Comparison of ENCODE assay signal across 39 mouse cellular contexts in genomic region chr7:140747402-140747801, GRCm38 (mm10). TPM values are rescaled to one million over a fixed set of nuclear protein-coding genes. Genes with fewer than 3 reads are reported as not detected.
"Had no signal": no experiment of that assay in that cellular context is flagged by ENCODE, and none has a peak within 500 bp of the region (broad histone marks: within the 10 kb centered on the region; RNA-seq: fewer than 3 reads in every experiment).

No protein-coding gene starts in this region.

- H3K4me3 ChIP-seq: embryonic facial prominence, embryonic 10.5 days; embryonic facial prominence, embryonic 12.5 days; embryonic facial prominence, embryonic 13.5 days; embryonic facial prominence, embryonic 15.5 days; erythroblast, embryonic 14.5 days; forebrain, embryonic 10.5 days; forebrain, embryonic 12.5 days; forebrain, embryonic 13.5 days; forebrain, embryonic 15.5 days; gastrocnemius, adult 2 months had no signal

- H3K4me1 ChIP-seq: embryonic facial prominence, embryonic 10.5 days; embryonic facial prominence, embryonic 12.5 days; embryonic facial prominence, embryonic 13.5 days; embryonic facial prominence, embryonic 15.5 days; forebrain, embryonic 10.5 days; forebrain, embryonic 12.5 days; forebrain, embryonic 13.5 days; forebrain, embryonic 15.5 days had no signal

- ATAC-seq: forebrain, embryonic 13.5 days; forebrain, embryonic 14.5 days; forebrain, embryonic 15.5 days; forebrain, embryonic 16.5 days; forebrain, postnatal 0 days had no signal

- H3K27ac ChIP-seq: embryonic facial prominence, embryonic 10.5 days; embryonic facial prominence, embryonic 12.5 days; embryonic facial prominence, embryonic 13.5 days; embryonic facial prominence, embryonic 15.5 days; forebrain, embryonic 10.5 days; forebrain, embryonic 12.5 days; forebrain, embryonic 13.5 days; forebrain, embryonic 15.5 days; gastrocnemius, adult 2 months had no signal

- H3K36me3 ChIP-seq: embryonic facial prominence, embryonic 10.5 days; embryonic facial prominence, embryonic 12.5 days; embryonic facial prominence, embryonic 13.5 days; embryonic facial prominence, embryonic 15.5 days; forebrain, embryonic 10.5 days; forebrain, embryonic 12.5 days; forebrain, embryonic 15.5 days had no signal

- H3K4me2 ChIP-seq: embryonic facial prominence, embryonic 12.5 days; embryonic facial prominence, embryonic 13.5 days; embryonic facial prominence, embryonic 15.5 days; forebrain, embryonic 12.5 days; forebrain, embryonic 13.5 days; forebrain, embryonic 15.5 days had no signal

- H3K9ac ChIP-seq: embryonic facial prominence, embryonic 12.5 days; embryonic facial prominence, embryonic 13.5 days; embryonic facial prominence, embryonic 15.5 days; forebrain, embryonic 12.5 days; forebrain, embryonic 13.5 days; forebrain, embryonic 15.5 days; forebrain, postnatal 0 days had no signal

- DNase-seq: cerebellum, adult 18-20 months; cerebellum, adult 2 months; cerebellum, adult 8-10 months; cerebellum, adult 9-10 months; cerebellum, adult 9-11 months; cerebellum, postnatal 10 days; cerebellum, postnatal 14 days; cerebellum, postnatal 25 days; cerebellum, postnatal 36 days; embryo, embryonic 11 days; forebrain, postnatal 0 days; gastrocnemius, adult 2 months; gastrocnemius, postnatal 10 days; gastrocnemius, postnatal 14 days; gastrocnemius, postnatal 25 days; gastrocnemius, postnatal 36 days; heart, adult 18-20 months had no signal

- H3K9me3 ChIP-seq: embryonic facial prominence, embryonic 10.5 days; embryonic facial prominence, embryonic 12.5 days; embryonic facial prominence, embryonic 13.5 days; embryonic facial prominence, embryonic 15.5 days; forebrain, embryonic 10.5 days; forebrain, embryonic 12.5 days; forebrain, embryonic 15.5 days had no signal

- H3K27me3 ChIP-seq: embryonic facial prominence, embryonic 12.5 days; embryonic facial prominence, embryonic 13.5 days; embryonic facial prominence, embryonic 15.5 days; forebrain, embryonic 12.5 days; forebrain, embryonic 13.5 days; forebrain, embryonic 15.5 days had no signal

RNA-seq across cellular contexts. Expression of gene Cyp2e1, which starts 16.1 kb away (rescaled TPM):
- total RNA-seq: common myeloid progenitor, adult 5-6 weeks; forebrain, postnatal 0 days; granulocyte monocyte progenitor cell, adult 5-6 weeks had no signal
- polyA plus RNA-seq: embryonic facial prominence, embryonic 10.5 days; embryonic facial prominence, embryonic 11.5 days; embryonic facial prominence, embryonic 12.5 days; embryonic facial prominence, embryonic 13.5 days; embryonic facial prominence, embryonic 14.5 days; embryonic facial prominence, embryonic 15.5 days; erythroblast, embryonic 14.5 days; forebrain, embryonic 10.5 days; forebrain, embryonic 11.5 days; forebrain, embryonic 12.5 days; forebrain, embryonic 13.5 days; forebrain, embryonic 14.5 days; forebrain, embryonic 15.5 days; forebrain, embryonic 16.5 days; forebrain, postnatal 0 days had no signal

RNA-seq across cellular contexts. Expression of gene Syce1, which starts 40.2 kb away (rescaled TPM):
- total RNA-seq: forebrain, postnatal 0 days; gastrocnemius, adult 18-20 months; gastrocnemius, adult 2 months; gastrocnemius, adult 8-10 months; gastrocnemius, postnatal 10 days; gastrocnemius, postnatal 14 days; gastrocnemius, postnatal 25 days; gastrocnemius, postnatal 36 days; gastrocnemius, postnatal 4 days; heart, adult 18-20 months had no signal
- polyA plus RNA-seq: embryonic facial prominence, embryonic 13.5 days; forebrain, embryonic 10.5 days; forebrain, embryonic 11.5 days; forebrain, embryonic 13.5 days had no signal

RNA-seq across cellular contexts. Expression of gene Olfr541, which starts 50.3 kb away (rescaled TPM):
- total RNA-seq: common myeloid progenitor, adult 5-6 weeks; forebrain, postnatal 0 days; gastrocnemius, adult 18-20 months; gastrocnemius, adult 2 months; gastrocnemius, adult 8-10 months; gastrocnemius, postnatal 10 days; gastrocnemius, postnatal 14 days; gastrocnemius, postnatal 25 days; gastrocnemius, postnatal 36 days; gastrocnemius, postnatal 4 days; granulocyte monocyte progenitor cell, adult 5-6 weeks; heart, adult 18-20 months had no signal
- polyA plus RNA-seq: cerebellum, adult 2 months; cortical plate, adult 2 months; embryonic facial prominence, embryonic 10.5 days; embryonic facial prominence, embryonic 11.5 days; embryonic facial prominence, embryonic 12.5 days; embryonic facial prominence, embryonic 14.5 days; embryonic facial prominence, embryonic 15.5 days; erythroblast, embryonic 14.5 days; forebrain, embryonic 10.5 days; forebrain, embryonic 11.5 days; forebrain, embryonic 12.5 days; forebrain, embryonic 13.5 days; forebrain, embryonic 14.5 days; forebrain, embryonic 15.5 days; forebrain, embryonic 16.5 days; forebrain, postnatal 0 days; frontal cortex, adult 2 months; gonadal fat pad, adult 2 months had no signal
